In genomic region chr16:22582173-22582929, GRCm38 (mm10) we compare ENCODE assay signal across 15 mouse cellular contexts.
DNase-seq lines count a peak whose midpoint lies in the region; ATAC-seq lines count a peak whose summit lies in the region.
"Had no signal": no experiment of that assay in that cellular context is flagged by ENCODE, and none has a peak within 500 bp of the region (broad histone marks: within the 10 kb centered on the region; RNA-seq: fewer than 3 reads in every experiment).

No protein-coding gene starts in this region.

- H3K27ac ChIP-seq in embryonic facial prominence, embryonic 14.5 days (replicated peaks; ENCODE audit: low read depth, low read length): no peak overlapping the region
- H3K27ac ChIP-seq in embryonic facial prominence, embryonic 10.5 days (replicated peaks): no peak overlapping the region
- H3K27ac ChIP-seq in midbrain, embryonic 14.5 days (replicated peaks; ENCODE audit: low read depth, low read length): no peak overlapping the region
- H3K27ac ChIP-seq in midbrain, embryonic 10.5 days (replicated peaks): no peak overlapping the region
- H3K27ac ChIP-seq: liver, embryonic 15.5 days; midbrain, embryonic 12.5 days; neural tube, embryonic 12.5 days had no signal

- WGBS in embryonic facial prominence, embryonic 14.5 days: 41% methylated on average over 11 of the region's 11 CpGs
- WGBS in embryonic facial prominence, embryonic 10.5 days: 74% methylated on average over 11 of the region's 11 CpGs
- WGBS in midbrain, embryonic 14.5 days: 62% methylated on average over 11 of the region's 11 CpGs
- WGBS in midbrain, embryonic 10.5 days: 81% methylated on average over 11 of the region's 11 CpGs

- DNase-seq in embryonic facial prominence, embryonic 14.5 days (ENCODE audit: low spot score): peak; percentile 45
- no peak for DNase-seq in embryonic facial prominence, embryonic 10.5 days (ENCODE audit: low spot score)
- peak; percentile 10 for DNase-seq in heart, postnatal 4 days
- no peak for DNase-seq in heart, postnatal 36 days
- peak; percentile 14 for DNase-seq in midbrain, embryonic 14.5 days
- DNase-seq in midbrain, embryonic 10.5 days (ENCODE audit: low spot score): no peak
- no peak for DNase-seq in urinary bladder, postnatal 36 days (ENCODE audit: low spot score in 2 of 2)
- DNase-seq: gastrocnemius, postnatal 36 days; retina, postnatal 1 day; thymus, adult 2 months had no signal

- H3K9ac ChIP-seq in embryonic facial prominence, embryonic 14.5 days (ENCODE audit: low read depth, low read length): no peak overlapping the region
- H3K9ac ChIP-seq in midbrain, embryonic 14.5 days (replicated peaks; ENCODE audit: low read length): no peak overlapping the region
- H3K9ac ChIP-seq: liver, embryonic 15.5 days; midbrain, embryonic 12.5 days; neural tube, embryonic 12.5 days had no signal

- H3K9me3 ChIP-seq in embryonic facial prominence, embryonic 14.5 days (ENCODE audit: control insufficient read depth, low read length): no peaks in the 10 kb centered on the region
- H3K9me3 ChIP-seq in embryonic facial prominence, embryonic 10.5 days: no peaks in the 10 kb centered on the region
- H3K9me3 ChIP-seq in midbrain, embryonic 14.5 days (ENCODE audit: control insufficient read depth, low read length): no peaks in the 10 kb centered on the region
- no peaks in the 10 kb centered on the region for H3K9me3 ChIP-seq in midbrain, embryonic 10.5 days (replicated peaks)
- H3K9me3 ChIP-seq: liver, embryonic 15.5 days; midbrain, embryonic 12.5 days; neural tube, embryonic 12.5 days had no signal

- H3K4me2 ChIP-seq in embryonic facial prominence, embryonic 14.5 days (ENCODE audit: low read depth, low read length): peak overlapping the region; percentile 23
- no peak overlapping the region for H3K4me2 ChIP-seq in midbrain, embryonic 14.5 days (ENCODE audit: low read length)
- H3K4me2 ChIP-seq: liver, embryonic 15.5 days; midbrain, embryonic 12.5 days; neural tube, embryonic 12.5 days had no signal

- H3K27me3 ChIP-seq in embryonic facial prominence, embryonic 14.5 days (replicated peaks; ENCODE audit: control insufficient read depth, insufficient read depth, low read length): no peaks in the 10 kb centered on the region
- no peaks in the 10 kb centered on the region; the same call in 1 of the 2 replicates for H3K27me3 ChIP-seq in embryonic facial prominence, embryonic 10.5 days (replicated peaks; ENCODE audit: low read depth, poor library complexity, severe bottlenecking)
- no peaks in the 10 kb centered on the region for H3K27me3 ChIP-seq in midbrain, embryonic 14.5 days (ENCODE audit: control insufficient read depth, insufficient read depth, low read length)
- peaks cover 3% of the 10 kb centered on the region; the same call in 1 of the 2 replicates for H3K27me3 ChIP-seq in midbrain, embryonic 10.5 days (ENCODE audit: low read depth, poor library complexity, severe bottlenecking)
- H3K27me3 ChIP-seq: liver, embryonic 15.5 days; midbrain, embryonic 12.5 days; neural tube, embryonic 12.5 days had no signal

- 0 out of 2 replicates have a peak, but pooled peaks cover 6% of the 10 kb centered on the region for H3K4me1 ChIP-seq in embryonic facial prominence, embryonic 14.5 days (ENCODE audit: control insufficient read depth, insufficient read depth, low read length)
- H3K4me1 ChIP-seq in embryonic facial prominence, embryonic 10.5 days: peaks cover 4% of the 10 kb centered on the region; the same call in 1 of the 2 replicates
- peaks cover 4% of the 10 kb centered on the region; the same call in 1 of the 2 replicates for H3K4me1 ChIP-seq in midbrain, embryonic 14.5 days (ENCODE audit: control insufficient read depth, insufficient read depth, low read length)
- 0 out of 2 replicates have a peak, but pooled peaks cover 5% of the 10 kb centered on the region for H3K4me1 ChIP-seq in midbrain, embryonic 10.5 days
- H3K4me1 ChIP-seq: liver, embryonic 15.5 days had no signal

- ATAC-seq in embryonic facial prominence, embryonic 14.5 days (ENCODE audit: low read depth): peak; percentile 50
- ATAC-seq in midbrain, embryonic 14.5 days (ENCODE audit: low FRiP score, low TSS enrichment): no peak
- ATAC-seq in megakaryocyte progenitor cell, adult 5-6 weeks (replicated peaks; ENCODE audit: poor library complexity): 0 out of 2 replicates have a peak, but pooled peaks have one; percentile 17
- ATAC-seq: intestine, postnatal 0 days had no signal

- no peaks in the 10 kb centered on the region for H3K36me3 ChIP-seq in embryonic facial prominence, embryonic 14.5 days (ENCODE audit: control insufficient read depth, insufficient read depth, low read length)
- no peaks in the 10 kb centered on the region for H3K36me3 ChIP-seq in embryonic facial prominence, embryonic 10.5 days (replicated peaks)
- no peaks in the 10 kb centered on the region for H3K36me3 ChIP-seq in midbrain, embryonic 14.5 days (ENCODE audit: control insufficient read depth, insufficient read depth, low read length)
- no peaks in the 10 kb centered on the region for H3K36me3 ChIP-seq in midbrain, embryonic 10.5 days
- H3K36me3 ChIP-seq: liver, embryonic 15.5 days; midbrain, embryonic 12.5 days; neural tube, embryonic 12.5 days had no signal

- no peak overlapping the region for H3K4me3 ChIP-seq in embryonic facial prominence, embryonic 14.5 days (ENCODE audit: low read depth, low read length)
- no peak overlapping the region for H3K4me3 ChIP-seq in embryonic facial prominence, embryonic 10.5 days
- no peak overlapping the region for H3K4me3 ChIP-seq in midbrain, embryonic 14.5 days (replicated peaks; ENCODE audit: low read depth, low read length)
- H3K4me3 ChIP-seq in midbrain, embryonic 10.5 days: no peak overlapping the region
- H3K4me3 ChIP-seq: liver, embryonic 15.5 days; midbrain, embryonic 12.5 days; neural tube, embryonic 12.5 days had no signal

- intact Hi-C loops in heart, postnatal 36 days (cut with DNase I): no loop called here

Comparison
In these comparisons a context has a peak if more than half of its experiments do, and no peak if none do; other contexts are left out.
1. DNase-seq: peak in embryonic facial prominence, embryonic 14.5 days (single experiment), heart, postnatal 4 days (single experiment) and midbrain, embryonic 14.5 days (single experiment); none in embryonic facial prominence, embryonic 10.5 days (single experiment), heart, postnatal 36 days (0 of 2), midbrain, embryonic 10.5 days (single experiment) and urinary bladder, postnatal 36 days (0 of 2).